Mouse (Mus musculus): ENCODE measurements around the gene Wdr19. TPM values are rescaled to one million over a fixed set of nuclear protein-coding genes. Genes with fewer than 3 reads are reported as not detected.

Wdr19 gene
- total RNA-seq, 1 experiment from 2014 or later, result 0.29 TPM

DNA sequence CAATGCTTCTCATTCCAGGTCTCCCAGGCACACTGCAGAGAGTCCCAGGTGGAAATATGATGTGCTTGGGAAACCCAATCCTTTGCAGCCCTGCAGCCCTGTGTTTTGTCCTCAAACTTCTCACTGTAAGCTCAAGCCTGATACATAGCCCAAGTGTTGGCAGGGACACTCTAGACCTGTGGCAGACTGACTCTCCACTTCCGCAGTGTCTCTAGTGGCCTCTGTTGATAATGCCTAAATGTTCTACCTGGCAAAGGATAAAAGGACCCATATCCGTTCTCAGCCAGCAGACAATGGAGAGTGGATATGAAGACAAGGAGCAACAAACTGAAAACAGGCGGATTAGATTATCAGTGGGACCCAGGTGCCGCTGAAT is 17.7 kb upstream of the Wdr19 start:
- ATAC-seq (replicated peaks; ENCODE audit: insufficient number of reproducible peaks, low FRiP score, low TSS enrichment, poor library complexity, severe bottlenecking), result no peak

DNA sequence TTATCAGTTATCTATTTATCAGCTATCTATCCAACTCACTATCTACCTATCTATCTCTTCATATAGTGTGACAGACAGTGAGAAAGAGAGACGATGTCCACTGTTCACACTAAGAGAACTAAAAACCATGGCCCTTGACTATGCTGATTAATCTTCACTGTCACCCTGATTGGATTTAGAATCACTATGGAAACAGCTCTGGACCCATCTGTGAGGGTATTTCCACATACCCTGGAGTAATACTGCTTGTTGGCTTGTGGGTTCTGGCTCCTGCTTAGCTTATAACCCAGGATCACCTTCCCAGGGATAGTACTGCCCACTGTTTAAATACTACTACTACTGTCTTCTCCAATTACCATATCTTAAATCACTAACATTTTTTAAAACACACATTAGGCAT is 17.2 kb upstream of the Wdr19 start:
- ATAC-seq (replicated peaks; ENCODE audit: insufficient number of reproducible peaks, low FRiP score, low TSS enrichment, poor library complexity, severe bottlenecking), result no peak

DNA sequence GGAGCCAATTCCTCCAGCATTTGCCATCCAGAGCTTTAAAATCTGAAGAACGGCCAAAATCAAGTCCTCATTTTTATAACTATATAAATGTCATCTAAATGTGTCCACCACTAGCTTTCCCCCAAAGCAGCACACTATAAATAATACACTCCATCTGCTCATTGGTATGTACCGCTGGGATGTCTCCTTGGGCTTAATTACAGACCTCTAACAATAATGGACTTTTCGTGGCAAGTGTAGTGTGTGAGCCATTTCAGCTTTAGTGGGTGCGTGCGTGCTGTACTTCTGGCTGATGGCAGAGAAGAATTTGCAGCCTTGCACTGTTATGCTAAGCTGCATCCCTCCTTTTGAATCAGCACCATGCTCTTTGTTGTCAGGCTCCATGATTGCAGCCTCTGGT is 7.9 kb upstream of the Wdr19 start:
- ATAC-seq (replicated peaks; ENCODE audit: insufficient number of reproducible peaks, low FRiP score, low TSS enrichment, poor library complexity, severe bottlenecking), result no peak

DNA sequence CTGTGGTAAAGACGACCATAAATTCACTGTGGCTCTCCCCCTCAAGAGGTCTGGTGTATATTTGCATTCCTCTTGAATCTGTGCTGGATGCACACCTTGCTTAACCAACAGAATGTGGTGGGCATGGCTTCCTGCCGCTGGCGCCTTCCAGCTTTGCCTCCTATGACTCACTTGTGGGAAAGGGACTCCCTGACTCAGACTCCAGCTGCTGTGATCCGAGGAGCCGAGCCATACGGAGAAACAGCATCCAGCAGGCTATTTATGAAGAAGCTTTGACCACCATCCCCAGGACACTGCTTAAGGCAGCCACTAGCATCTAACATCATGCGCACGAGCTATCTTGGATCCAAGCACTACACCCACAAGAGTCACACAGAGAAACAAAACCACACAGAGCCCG is 5.1 kb upstream of the Wdr19 start:
- no peak for ATAC-seq (replicated peaks; ENCODE audit: insufficient number of reproducible peaks, low FRiP score, low TSS enrichment, poor library complexity, severe bottlenecking)

DNA sequence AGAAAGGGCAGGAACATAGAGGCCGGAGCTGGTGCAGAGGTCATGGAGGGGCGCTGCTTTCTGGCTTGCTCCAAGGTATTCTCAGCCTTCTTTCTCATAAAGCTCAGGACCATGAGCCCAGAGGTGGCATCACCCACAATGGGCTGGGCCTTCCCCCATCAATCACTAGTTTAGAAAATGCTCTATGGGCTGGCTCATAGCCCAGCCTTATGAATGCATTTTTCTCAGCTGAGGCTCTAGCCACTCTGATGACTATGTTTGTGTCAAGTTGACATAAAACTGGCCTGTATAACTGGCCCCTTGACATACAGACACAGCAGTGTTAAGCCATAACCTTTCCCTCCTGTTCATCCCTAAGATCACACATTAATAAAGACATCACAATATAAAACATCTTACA is 5.2 kb downstream of the Wdr19 start:
- no peak for ATAC-seq (replicated peaks; ENCODE audit: insufficient number of reproducible peaks, low FRiP score, low TSS enrichment, poor library complexity, severe bottlenecking)

DNA sequence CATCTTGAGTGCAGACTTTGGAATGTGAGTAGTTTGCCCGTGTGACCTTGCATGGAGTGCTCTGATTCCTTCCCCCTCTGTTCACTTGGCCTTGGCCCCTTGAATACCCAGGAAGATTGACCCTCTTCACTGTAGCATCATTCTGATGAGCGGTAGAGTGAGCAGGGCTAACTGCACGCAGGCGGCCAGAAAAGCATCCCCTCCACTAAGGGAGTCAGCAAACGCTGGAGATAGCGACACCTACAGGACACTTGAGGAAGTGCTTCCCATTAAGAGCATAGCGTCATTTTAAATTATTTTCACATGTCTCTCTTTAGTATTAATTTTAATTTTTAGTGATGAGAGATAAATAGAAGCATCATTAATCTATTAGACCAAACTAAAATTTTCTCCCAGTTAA is 13.8 kb downstream of the Wdr19 start:
- peak; percentile 85 for ATAC-seq (replicated peaks; ENCODE audit: insufficient number of reproducible peaks, low FRiP score, low TSS enrichment, poor library complexity, severe bottlenecking)

DNA sequence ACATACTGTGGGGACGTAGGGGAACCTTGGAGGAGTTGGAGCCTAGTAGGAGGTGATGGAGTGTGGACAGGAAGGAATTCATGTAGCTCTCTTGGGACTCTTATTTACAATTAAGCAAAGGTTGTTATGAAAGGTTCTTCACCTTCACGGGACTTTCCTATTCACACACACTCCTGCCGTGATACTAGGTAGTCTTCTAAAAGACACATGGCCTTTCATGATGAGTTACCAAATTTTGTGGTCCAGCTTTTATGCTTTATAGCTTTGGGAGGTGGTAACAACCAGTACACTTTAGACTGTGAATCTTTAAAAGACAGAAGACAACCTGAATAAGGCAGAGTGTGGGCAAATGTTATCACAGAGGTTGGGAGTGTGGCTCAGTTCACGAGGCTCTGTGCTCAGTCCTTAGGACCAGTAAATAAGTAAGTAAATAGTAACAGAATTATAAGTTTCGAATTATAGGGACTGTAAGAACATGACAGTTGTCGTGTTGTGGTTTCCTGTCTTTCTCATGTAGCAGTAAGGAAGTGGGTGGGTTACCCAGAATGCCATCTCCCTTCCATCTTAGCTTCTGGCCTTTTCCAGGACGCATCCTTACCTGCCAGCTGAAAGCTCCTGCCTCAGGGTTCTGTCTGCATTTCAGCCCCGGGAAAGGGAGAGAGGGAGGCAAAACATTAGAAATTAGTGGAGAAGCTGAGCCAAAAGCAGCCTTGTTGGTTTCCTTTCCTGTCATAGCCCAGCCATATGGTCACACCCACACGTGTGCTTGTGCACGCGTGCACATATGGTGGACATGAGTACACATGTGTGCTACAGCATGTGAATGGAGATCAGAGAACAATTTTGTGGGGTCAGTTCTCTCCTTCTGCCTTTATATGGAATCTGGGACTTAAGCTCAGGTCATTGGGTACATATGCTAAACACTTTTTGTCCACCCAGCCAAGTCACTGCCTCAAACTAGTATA is 18.1 kb downstream of the Wdr19 start:
- no peak for ATAC-seq (replicated peaks; ENCODE audit: insufficient number of reproducible peaks, low FRiP score, low TSS enrichment, poor library complexity, severe bottlenecking)

DNA sequence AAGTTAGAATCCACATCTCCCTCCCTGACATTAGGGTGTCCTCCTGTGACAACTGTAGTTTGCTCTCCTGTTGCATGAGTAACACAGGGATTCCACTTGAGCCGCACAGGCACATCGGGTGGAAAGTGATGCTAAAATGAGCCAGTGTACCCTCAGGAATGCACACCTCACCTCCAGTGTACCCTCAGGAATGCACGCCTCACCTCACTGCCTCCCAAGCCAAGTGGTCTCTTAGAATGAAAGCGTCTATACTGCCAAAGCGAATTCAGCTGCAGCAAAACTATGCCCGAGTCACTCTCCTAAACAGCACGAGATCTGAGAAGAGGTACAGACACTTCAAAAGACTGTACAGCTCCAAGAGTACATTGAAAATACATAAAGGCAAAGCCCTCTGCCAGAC is 21.5 kb downstream of the Wdr19 start:
- no peak for ATAC-seq (replicated peaks; ENCODE audit: insufficient number of reproducible peaks, low FRiP score, low TSS enrichment, poor library complexity, severe bottlenecking)

DNA sequence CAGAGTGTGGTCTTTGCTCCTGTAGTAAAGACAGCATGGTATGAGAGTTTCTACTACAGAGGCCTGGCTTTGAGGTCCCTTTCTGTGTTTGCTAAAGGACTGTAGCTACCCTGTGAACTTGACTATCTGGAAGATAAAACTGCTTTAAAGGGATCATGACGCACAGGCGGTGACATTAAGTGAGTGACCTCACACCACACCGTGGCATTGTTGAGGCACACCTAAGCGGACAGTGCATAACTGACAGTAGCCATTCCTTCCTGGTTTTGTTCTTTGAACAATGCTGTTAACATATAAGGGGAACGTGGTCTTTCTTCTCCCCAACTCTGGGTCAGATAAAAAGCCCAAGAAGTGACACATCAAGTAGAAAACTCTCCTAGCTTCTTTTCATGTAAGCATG is 24.6 kb downstream of the Wdr19 start:
- no peak for ATAC-seq (replicated peaks; ENCODE audit: insufficient number of reproducible peaks, low FRiP score, low TSS enrichment, poor library complexity, severe bottlenecking)

DNA sequence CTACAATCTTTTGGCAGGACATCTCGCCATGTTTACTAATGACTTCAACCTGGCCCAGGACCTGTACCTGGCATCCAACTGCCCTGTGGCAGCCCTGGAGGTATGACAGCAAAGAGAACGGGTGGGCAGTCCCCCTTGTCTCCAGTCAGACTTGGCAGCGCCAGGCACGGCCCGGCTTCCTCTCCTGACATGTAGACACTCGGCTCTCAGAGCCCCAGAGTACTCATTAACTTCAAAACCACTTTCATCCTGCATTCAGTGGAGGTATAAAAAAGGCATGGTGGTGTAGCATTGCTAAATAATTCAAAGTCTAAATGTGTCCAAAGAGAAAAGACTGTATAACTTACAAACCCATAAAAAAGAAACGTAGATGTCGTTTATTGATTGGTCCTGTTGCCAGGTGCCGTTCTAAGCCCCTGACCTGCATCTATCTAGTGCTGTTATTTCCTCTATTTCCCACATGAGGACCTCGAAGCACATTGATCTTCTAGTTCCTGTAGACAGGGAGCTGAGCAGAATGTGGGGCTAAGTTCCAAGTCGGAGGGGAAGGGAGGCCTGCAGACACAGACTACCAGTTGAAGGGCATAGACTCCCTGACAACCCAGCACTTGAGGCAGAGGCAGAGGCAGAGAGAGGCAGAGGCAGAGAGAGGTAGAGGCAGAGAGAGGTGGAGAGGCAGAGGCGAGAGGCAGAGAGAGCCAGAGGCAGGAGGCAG is 31.9 kb downstream of the Wdr19 start:
- ATAC-seq (replicated peaks; ENCODE audit: insufficient number of reproducible peaks, low FRiP score, low TSS enrichment, poor library complexity, severe bottlenecking), result no peak

DNA sequence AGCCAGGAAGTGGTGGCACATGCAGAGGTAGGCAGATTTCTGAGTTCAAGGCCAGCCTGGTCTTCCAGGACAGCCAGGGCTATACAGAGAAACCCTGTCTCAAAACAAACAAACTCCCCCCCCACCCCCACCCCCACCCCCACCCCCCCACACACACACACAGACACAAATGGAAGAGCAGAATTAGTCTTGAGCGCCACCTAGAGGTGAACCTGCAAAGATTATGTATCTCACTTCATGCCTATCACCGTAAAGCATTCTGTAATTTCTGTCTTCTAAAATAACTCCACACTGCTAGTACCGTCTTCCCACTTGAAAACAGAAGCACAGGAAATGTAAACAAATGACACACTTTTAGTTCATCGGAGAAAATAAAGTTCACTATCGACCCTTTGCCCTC is 43.2 kb downstream of the Wdr19 start:
- no peak for ATAC-seq (replicated peaks; ENCODE audit: insufficient number of reproducible peaks, low FRiP score, low TSS enrichment, poor library complexity, severe bottlenecking)

DNA sequence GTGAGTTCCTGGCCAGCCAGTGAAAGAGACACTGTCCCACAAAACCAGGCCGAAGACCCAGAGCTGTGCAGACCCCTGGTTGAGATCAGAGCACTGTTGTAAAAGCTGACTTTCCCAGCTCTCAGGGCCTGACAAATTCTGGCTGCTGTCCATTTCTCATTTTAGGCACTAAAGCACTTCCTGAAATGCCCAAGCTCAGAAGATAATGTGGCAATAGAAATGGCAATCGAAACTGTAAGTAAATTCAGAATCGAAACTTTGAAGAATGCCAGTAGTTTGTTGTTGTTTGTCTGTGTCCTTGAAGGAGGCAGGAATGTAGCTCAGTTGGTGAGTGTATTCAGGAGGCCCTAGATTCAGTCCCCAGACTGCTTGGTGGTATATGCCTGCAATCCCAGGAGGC is 47.8 kb downstream of the Wdr19 start:
- peak; percentile 67 for ATAC-seq (replicated peaks; ENCODE audit: insufficient number of reproducible peaks, low FRiP score, low TSS enrichment, poor library complexity, severe bottlenecking)

DNA sequence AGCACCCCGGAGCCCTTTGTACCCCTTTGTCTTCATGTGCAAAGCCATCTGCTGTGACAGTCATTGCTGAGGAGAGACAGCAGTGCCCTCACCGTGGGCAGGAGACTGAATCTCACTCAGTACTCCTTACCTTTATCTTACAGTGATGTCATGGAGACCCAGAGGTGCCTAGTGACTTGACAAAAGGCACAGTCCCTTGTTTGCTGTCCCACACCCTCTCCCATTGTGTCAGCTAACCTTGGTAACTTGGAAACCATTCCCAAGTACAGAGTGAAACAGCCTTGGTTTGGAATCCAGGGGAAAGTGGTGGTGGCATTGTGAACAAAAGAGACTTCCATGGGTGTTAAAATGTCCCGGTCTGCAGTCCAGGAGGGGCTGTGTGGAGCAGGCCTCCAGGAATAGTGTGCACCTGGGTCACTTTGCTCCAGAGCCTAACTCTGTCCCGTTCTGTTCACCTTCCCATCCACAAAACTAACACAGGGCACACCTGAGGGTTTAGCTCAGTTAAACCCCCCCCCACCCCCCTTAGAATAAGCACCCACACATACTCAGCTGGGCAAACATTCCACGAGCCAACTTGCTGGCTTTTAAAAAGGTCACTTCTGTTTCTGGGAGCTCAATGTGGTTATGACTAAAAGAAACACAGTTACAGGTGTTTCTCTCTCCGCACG is 50.8 kb downstream of the Wdr19 start:
- ATAC-seq (replicated peaks; ENCODE audit: insufficient number of reproducible peaks, low FRiP score, low TSS enrichment, poor library complexity, severe bottlenecking), result no peak

DNA sequence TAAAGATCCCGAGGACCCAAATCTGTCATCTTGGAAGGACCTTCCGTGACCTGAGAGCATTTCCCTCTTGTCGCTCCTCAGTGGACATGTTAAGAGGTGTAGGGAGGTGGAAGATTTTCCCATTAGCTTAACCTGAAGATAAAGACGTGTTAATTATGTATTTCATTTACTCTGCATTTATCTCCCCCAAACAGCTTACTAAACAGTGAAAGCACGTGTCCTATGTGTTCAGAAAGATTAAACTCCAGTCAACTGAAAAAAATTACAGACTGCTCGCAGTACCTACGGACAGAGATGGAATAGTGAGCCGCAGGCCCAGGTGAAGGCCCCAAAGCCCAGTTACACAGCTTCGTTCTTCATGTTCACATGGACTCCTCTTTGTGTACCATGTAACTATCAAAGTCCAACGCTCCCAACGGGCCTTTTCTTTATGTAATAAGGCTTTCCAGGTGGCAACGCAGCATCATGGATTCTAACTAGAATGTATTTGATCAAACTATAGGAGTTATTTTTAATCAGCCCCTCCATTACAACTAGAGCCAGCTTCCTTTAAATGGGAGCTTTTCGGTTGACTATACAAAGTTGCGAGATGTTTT is 58.5 kb downstream of the Wdr19 start:
- ATAC-seq (replicated peaks; ENCODE audit: insufficient number of reproducible peaks, low FRiP score, low TSS enrichment, poor library complexity, severe bottlenecking), result no peak

DNA sequence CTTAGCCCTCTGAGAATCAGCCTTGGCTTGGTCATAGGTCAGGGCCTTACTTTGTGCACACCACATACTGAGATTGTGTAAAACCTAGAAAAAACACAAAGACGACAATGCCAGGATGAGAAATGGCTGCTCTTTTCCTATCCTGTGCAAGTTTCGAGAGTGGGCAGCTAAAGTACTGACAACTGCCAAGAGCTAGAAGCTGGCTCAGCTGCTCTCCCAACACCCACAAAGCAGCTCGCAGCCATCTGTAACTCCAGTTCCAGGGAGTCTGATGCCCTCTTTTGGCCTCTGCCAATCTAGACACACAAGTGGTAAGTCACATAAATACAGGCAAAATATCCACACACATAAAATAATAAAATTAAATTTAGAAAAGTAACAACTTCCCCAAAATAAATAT is 74.5 kb downstream of the Wdr19 start:
- ATAC-seq (replicated peaks; ENCODE audit: insufficient number of reproducible peaks, low FRiP score, low TSS enrichment, poor library complexity, severe bottlenecking), result no peak

DNA sequence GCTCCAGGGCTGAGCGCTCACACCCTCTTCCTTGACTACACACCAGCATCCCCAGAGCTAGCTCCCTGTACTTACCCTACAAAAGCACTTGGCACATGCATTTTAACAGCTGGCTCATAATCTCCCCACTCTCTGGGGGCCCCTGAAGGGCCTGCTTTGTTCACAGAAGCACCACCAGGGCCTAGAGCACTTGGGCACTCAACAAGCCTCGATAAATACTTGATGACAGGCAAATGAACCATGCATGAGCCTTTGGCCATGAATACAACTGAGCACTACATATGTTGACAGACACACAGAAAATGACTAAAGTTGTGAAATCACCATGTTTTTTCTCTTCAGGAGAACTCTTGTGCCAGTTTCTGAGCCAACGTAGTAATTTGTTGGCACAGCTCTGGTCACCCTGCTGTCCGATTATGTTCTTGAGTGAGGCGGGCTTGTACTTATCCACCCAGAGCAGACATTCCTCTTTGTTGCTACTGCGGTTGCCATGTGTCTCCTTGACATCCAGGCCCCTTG is 79.7 kb downstream of the Wdr19 start:
- ATAC-seq (replicated peaks; ENCODE audit: insufficient number of reproducible peaks, low FRiP score, low TSS enrichment, poor library complexity, severe bottlenecking), result no peak

DNA sequence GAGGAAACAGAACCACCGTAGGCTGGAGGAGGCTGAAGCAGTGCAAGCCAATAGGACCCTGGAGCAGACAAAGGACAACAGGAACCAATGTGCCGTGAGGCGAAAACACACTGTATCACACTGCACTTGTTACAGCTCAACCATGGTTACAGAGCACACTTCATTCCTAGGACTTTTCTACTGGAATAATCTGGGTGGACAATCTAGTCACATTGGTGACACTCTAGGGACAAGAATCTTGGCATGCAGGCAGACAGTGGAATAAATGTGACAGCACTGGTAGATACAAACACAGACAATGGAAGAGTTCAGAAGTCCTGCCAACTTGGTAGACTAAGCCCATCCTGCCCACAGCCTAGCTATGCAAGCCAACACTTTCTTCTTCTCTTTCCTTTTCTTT is 81.7 kb downstream of the Wdr19 start:
- ATAC-seq (replicated peaks; ENCODE audit: insufficient number of reproducible peaks, low FRiP score, low TSS enrichment, poor library complexity, severe bottlenecking), result no peak

DNA sequence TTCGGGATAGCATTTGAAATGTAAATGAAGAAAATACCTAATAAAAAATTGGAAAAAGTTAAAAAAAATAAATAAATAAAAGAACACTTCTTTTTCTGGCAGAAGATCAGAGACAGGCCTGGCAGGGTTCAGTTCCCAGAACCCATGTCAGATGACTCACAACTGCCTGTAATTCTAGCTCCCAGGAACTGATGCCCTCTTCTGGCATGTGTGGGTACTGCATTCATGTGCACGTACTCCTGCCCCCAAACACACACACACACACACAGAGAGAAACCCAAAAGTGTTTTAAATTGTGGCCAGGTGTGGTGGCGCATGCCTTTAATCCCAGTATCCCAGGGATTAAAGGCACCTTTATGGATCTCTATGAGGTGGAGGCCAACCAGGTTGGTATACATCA is 84.7 kb downstream of the Wdr19 start:
- ATAC-seq (replicated peaks; ENCODE audit: insufficient number of reproducible peaks, low FRiP score, low TSS enrichment, poor library complexity, severe bottlenecking), result no peak
